Comparison of ENCODE assay signal across 16 mouse cellular contexts in genomic region chr11:34836272-34836671, GRCm38 (mm10). TPM values are rescaled to one million over a fixed set of nuclear protein-coding genes. Genes with fewer than 3 reads are reported as not detected.
DNase-seq lines count a peak whose midpoint lies in the region; ATAC-seq and TF ChIP-seq lines count a peak whose summit lies in the region.
"Had no signal": no experiment of that assay in that cellular context is flagged by ENCODE, and none has a peak within 500 bp of the region (broad histone marks: within the 10 kb centered on the region; RNA-seq: fewer than 3 reads in every experiment).

No protein-coding gene starts in this region.

- no peak overlapping the region for H3K9ac ChIP-seq in forebrain, postnatal 0 days
- H3K9ac ChIP-seq in liver, postnatal 0 days (replicated peaks) = no peak overlapping the region
- no peak overlapping the region for H3K9ac ChIP-seq in liver, embryonic 11.5 days (ENCODE audit: low read depth, low read length)
- no peak overlapping the region for H3K9ac ChIP-seq in ES-E14 (ENCODE audit: insufficient read depth, low read depth, low read length, poor library complexity, severe bottlenecking)
- H3K9ac ChIP-seq: embryonic facial prominence, embryonic 15.5 days; heart, embryonic 13.5 days; hindbrain, embryonic 15.5 days had no signal

- DNase-seq in forebrain, postnatal 0 days = peak; percentile 27
- DNase-seq in forebrain, embryonic 10.5 days (ENCODE audit: extremely low spot score, low spot score) = no peak
- no peak for DNase-seq in liver, postnatal 0 days
- DNase-seq in liver, embryonic 11.5 days (ENCODE audit: low spot score) = no peak
- DNase-seq in ES-E14 (ENCODE audit: low read depth, low spot score) = no peak
- no peak for DNase-seq in c-Kit-positive CD71-positive TER-119-positive erythroid progenitor cells, embryonic 14.5 days (ENCODE audit: low spot score)
- DNase-seq: adrenal gland, postnatal 10 days; cerebellum, adult 11-12 months; kidney, postnatal 4 days; left cerebral cortex, postnatal 4 days; spleen, adult 18-20 months had no signal

- in situ Hi-C loops in ES-E14 (cut with MboI; ENCODE audit: low sequenced_read_pairs in 2 of 2, unreplicated experiment in 2 of 2) = loop anchor here in 1 of 2 experiments (25.0 kb wide), 1 partner anchor 851 kb away; no protein-coding TSS in a partner anchor

- no peaks in the 10 kb centered on the region for H3K27me3 ChIP-seq in forebrain, postnatal 0 days (ENCODE audit: insufficient read depth, low read length)
- H3K27me3 ChIP-seq in forebrain, embryonic 10.5 days (ENCODE audit: poor library complexity, severe bottlenecking) = peaks cover 10% of the 10 kb centered on the region; the same call in 1 of the 2 replicates
- H3K27me3 ChIP-seq in liver, postnatal 0 days (ENCODE audit: insufficient read depth, low read length) = no peaks in the 10 kb centered on the region
- H3K27me3 ChIP-seq in liver, embryonic 11.5 days (replicated peaks; ENCODE audit: control insufficient read depth, insufficient read depth, low read length) = no peaks in the 10 kb centered on the region
- H3K27me3 ChIP-seq: embryonic facial prominence, embryonic 15.5 days; heart, embryonic 13.5 days; hindbrain, embryonic 15.5 days had no signal

- H3K27ac ChIP-seq in forebrain, postnatal 0 days (ENCODE audit: low read depth, low read length) = no peak overlapping the region
- no peak overlapping the region for H3K27ac ChIP-seq in forebrain, embryonic 10.5 days
- H3K27ac ChIP-seq in liver, postnatal 0 days (ENCODE audit: low read depth) = no peak overlapping the region
- H3K27ac ChIP-seq in liver, embryonic 11.5 days (ENCODE audit: low read depth, low read length) = no peak overlapping the region
- no peak overlapping the region for H3K27ac ChIP-seq in ES-E14 (ENCODE audit: insufficient read depth, low read depth, low read length, poor library complexity, severe bottlenecking)
- H3K27ac ChIP-seq: embryonic facial prominence, embryonic 15.5 days; heart, embryonic 13.5 days; hindbrain, embryonic 15.5 days had no signal

- peak; percentile 51 for TF ChIP-seq CTCF in forebrain, postnatal 0 days (IDR thresholded peaks at IDR 0.05; ENCODE audit: low read depth)
- TF ChIP-seq CTCF in liver, postnatal 0 days (IDR thresholded peaks at IDR 0.05; ENCODE audit: low read depth) = peak; percentile 38

- no peak overlapping the region for H3K4me3 ChIP-seq in forebrain, postnatal 0 days (ENCODE audit: low read depth, low read length)
- no peak overlapping the region for H3K4me3 ChIP-seq in forebrain, embryonic 10.5 days
- H3K4me3 ChIP-seq in liver, postnatal 0 days (ENCODE audit: low read depth, low read length) = no peak overlapping the region
- no peak overlapping the region for H3K4me3 ChIP-seq in liver, embryonic 11.5 days (ENCODE audit: low read depth, low read length)
- no peak overlapping the region for H3K4me3 ChIP-seq in ES-E14 (ENCODE audit: insufficient read depth in 1 of 2, low read depth in 1 of 2, low read length in 2 of 2, poor library complexity in 1 of 2, severe bottlenecking in 1 of 2)
- H3K4me3 ChIP-seq: embryonic facial prominence, embryonic 15.5 days; heart, embryonic 13.5 days; hindbrain, embryonic 15.5 days had no signal

- 42% methylated on average over 2 of the region's 2 CpGs for WGBS in forebrain, postnatal 0 days
- 56% methylated on average over 2 of the region's 2 CpGs for WGBS in forebrain, embryonic 10.5 days
- 46% methylated on average over 2 of the region's 2 CpGs for WGBS in liver, postnatal 0 days (ENCODE audit: insufficient replicate concordance)
- WGBS in liver, embryonic 11.5 days = 51% methylated on average over 2 of the region's 2 CpGs

- no peak for TF ChIP-seq EP300 in liver, postnatal 0 days (IDR thresholded peaks at IDR 0.05; ENCODE audit: low read depth)

- H3K4me2 ChIP-seq in forebrain, postnatal 0 days (ENCODE audit: low read depth) = no peak overlapping the region
- no peak overlapping the region for H3K4me2 ChIP-seq in liver, postnatal 0 days (ENCODE audit: low read depth, low read length)
- no peak overlapping the region for H3K4me2 ChIP-seq in liver, embryonic 11.5 days
- H3K4me2 ChIP-seq: embryonic facial prominence, embryonic 15.5 days; heart, embryonic 13.5 days; hindbrain, embryonic 15.5 days had no signal

- no peak for ATAC-seq in forebrain, postnatal 0 days
- no peak for ATAC-seq in liver, postnatal 0 days
- no peak for ATAC-seq in liver, embryonic 11.5 days (replicated peaks; ENCODE audit: low FRiP score)
- peak; percentile 38; the same call in 1 of the 2 replicates for ATAC-seq in megakaryocyte progenitor cell, adult 5-6 weeks (replicated peaks; ENCODE audit: poor library complexity)
- no peak for ATAC-seq in monocyte, adult 5-6 weeks (replicated peaks; ENCODE audit: insufficient number of reproducible peaks, low FRiP score, low TSS enrichment, poor library complexity, severe bottlenecking)

- H3K9me3 ChIP-seq in forebrain, postnatal 0 days (ENCODE audit: low read length) = no peaks in the 10 kb centered on the region
- H3K9me3 ChIP-seq in forebrain, embryonic 10.5 days = no peaks in the 10 kb centered on the region
- no peaks in the 10 kb centered on the region for H3K9me3 ChIP-seq in liver, postnatal 0 days (ENCODE audit: low read length)
- no peaks in the 10 kb centered on the region for H3K9me3 ChIP-seq in liver, embryonic 11.5 days (ENCODE audit: control insufficient read depth, low read length)
- H3K9me3 ChIP-seq in ES-E14 (ENCODE audit: control insufficient read depth, insufficient read depth, low read depth, low read length) = no peaks in the 10 kb centered on the region
- H3K9me3 ChIP-seq: embryonic facial prominence, embryonic 15.5 days; heart, embryonic 13.5 days; hindbrain, embryonic 15.5 days had no signal

- peaks cover 3% of the 10 kb centered on the region; the same call in 1 of the 2 replicates for H3K4me1 ChIP-seq in forebrain, postnatal 0 days (ENCODE audit: insufficient read depth)
- peaks cover 22% of the 10 kb centered on the region for H3K4me1 ChIP-seq in forebrain, embryonic 10.5 days
- H3K4me1 ChIP-seq in liver, postnatal 0 days (ENCODE audit: insufficient read depth) = peaks cover 8% of the 10 kb centered on the region; the same call in 1 of the 2 replicates
- peaks cover 7% of the 10 kb centered on the region; the same call in 1 of the 2 replicates for H3K4me1 ChIP-seq in liver, embryonic 11.5 days (replicated peaks; ENCODE audit: control insufficient read depth, insufficient read depth, low read length)
- H3K4me1 ChIP-seq in ES-E14 (ENCODE audit: control insufficient read depth in 2 of 2, insufficient read depth in 2 of 2, low read length in 2 of 2, poor library complexity in 1 of 2) = peaks cover 3% of the 10 kb centered on the region in 2 experiments; a peak in 2 of 4 replicates

- no peaks in the 10 kb centered on the region for H3K36me3 ChIP-seq in forebrain, postnatal 0 days (ENCODE audit: insufficient read depth)
- peaks cover under 1% of the 10 kb centered on the region; the same call in 1 of the 2 replicates for H3K36me3 ChIP-seq in forebrain, embryonic 10.5 days (replicated peaks)
- no peaks in the 10 kb centered on the region for H3K36me3 ChIP-seq in liver, postnatal 0 days (replicated peaks; ENCODE audit: insufficient read depth, low read length)
- no peaks in the 10 kb centered on the region for H3K36me3 ChIP-seq in liver, embryonic 11.5 days (ENCODE audit: control insufficient read depth, insufficient read depth, low read length)
- H3K36me3 ChIP-seq in ES-E14 (ENCODE audit: control insufficient read depth, insufficient read depth, low read length, poor library complexity, severe bottlenecking) = no peaks in the 10 kb centered on the region
- H3K36me3 ChIP-seq: embryonic facial prominence, embryonic 15.5 days; heart, embryonic 13.5 days; hindbrain, embryonic 15.5 days had no signal

TF ChIP-seq in ES-E14, 5 proteins besides CTCF, POLR2A, EP300 and RAD21:
- TF ChIP-seq MAFK (IDR thresholded peaks at IDR 0.05; ENCODE audit: insufficient read depth, low read depth, low read length) = no peak
- no peak for TF ChIP-seq CHD2 (IDR thresholded peaks at IDR 0.05; ENCODE audit: low read depth, low read length)
- peak; percentile 45; the same call in 1 of the 2 replicates for TF ChIP-seq ZC3H11A (IDR thresholded peaks at IDR 0.05; ENCODE audit: borderline replicate concordance, low read depth, low read length)
- no peak for TF ChIP-seq HCFC1 (IDR thresholded peaks at IDR 0.05; ENCODE audit: borderline replicate concordance, insufficient read depth, low read length)

RNA-seq across cellular contexts. Expression of gene Spdl1, which starts 2.8 kb away (rescaled TPM):
- 2.0 and 3.7 TPM in 2 replicates for total RNA-seq in forebrain, postnatal 0 days (2014; rRNA removed)
- polyA plus RNA-seq in forebrain, postnatal 0 days (2015; fragmentation: Nextera tagmentation; extraction: Ambion mirVana) = 1.2 and 1.4 TPM in 2 replicates
- polyA plus RNA-seq in forebrain, embryonic 10.5 days (2016; fragmentation: Nextera tagmentation; extraction: Ambion mirVana) = 31.6 and 34.4 TPM in 2 replicates
- 4.4 and 4.6 TPM in 2 replicates for polyA plus RNA-seq in liver, postnatal 0 days (2015; fragmentation: Nextera tagmentation; extraction: Ambion mirVana)
- 26.7 and 27.5 TPM in 2 replicates for polyA plus RNA-seq in liver, embryonic 11.5 days (2014; fragmentation: Nextera tagmentation; extraction: Ambion mirVana)
- 37.4 and 40.1 TPM in 2 replicates for total RNA-seq in ES-E14 (2012; rRNA removed)
- 26.8 and 29.7 TPM in 2 replicates for total RNA-seq in megakaryocyte progenitor cell, adult 5-6 weeks (2015)
- 36.6 and 39.5 TPM in 2 replicates for total RNA-seq in megakaryocyte progenitor cell, adult 5-6 weeks (2017)
- 1.2 to 3.4 TPM in 2 of 3 replicates, not detected in the other for total RNA-seq in monocyte, adult 5-6 weeks (2017)

RNA-seq across cellular contexts. Expression of gene Dock2, which starts 52.6 kb away (rescaled TPM):
- 1.3 and 2.3 TPM in 2 replicates for total RNA-seq in forebrain, postnatal 0 days (2014; rRNA removed)
- 0.23 and 0.63 TPM in 2 replicates for polyA plus RNA-seq in forebrain, postnatal 0 days (2015; fragmentation: Nextera tagmentation; extraction: Ambion mirVana)
- 0.43 and 0.47 TPM in 2 replicates for polyA plus RNA-seq in forebrain, embryonic 10.5 days (2016; fragmentation: Nextera tagmentation; extraction: Ambion mirVana)
- polyA plus RNA-seq in liver, postnatal 0 days (2015; fragmentation: Nextera tagmentation; extraction: Ambion mirVana) = 2.9 and 3.9 TPM in 2 replicates
- polyA plus RNA-seq in liver, embryonic 11.5 days (2014; fragmentation: Nextera tagmentation; extraction: Ambion mirVana) = 6.6 and 7.8 TPM in 2 replicates
- total RNA-seq in ES-E14 (2012; rRNA removed) = 1.7 and 2.0 TPM in 2 replicates
- 78.5 and 83.5 TPM in 2 replicates for total RNA-seq in megakaryocyte progenitor cell, adult 5-6 weeks (2015)
- total RNA-seq in megakaryocyte progenitor cell, adult 5-6 weeks (2017) = 100 and 105 TPM in 2 replicates
- 415 to 764 TPM (median 432 TPM) in 3 replicates for total RNA-seq in monocyte, adult 5-6 weeks (2017)

Comparison
In these comparisons a context has a peak if more than half of its experiments do, and no peak if none do; other contexts are left out.
1. RNA of gene Dock2, which starts 52.6 kb away (total RNA-seq): 415 to 764 TPM in monocyte, adult 5-6 weeks and 78.5 to 105 TPM in megakaryocyte progenitor cell, adult 5-6 weeks; 1.3 to 2.3 TPM in forebrain, postnatal 0 days and 1.7 to 2.0 TPM in ES-E14; every median in the first group is over 10 times any median in the second.